Mouse (Mus musculus): Measurements from ENCODE around the gene Calml3.

The Calml3 gene

GRCm38 (mm10) chr13:3782499-3782898 is 21.6 kb downstream of the Calml3 start:
- in situ Hi-C loops (cut with MboI, MseI) = no loop called here

- in situ Hi-C loops (cut with MboI, MseI) = no loop called here
These were observed 24.4 kb downstream of the Calml3 start for GRCm38 (mm10) chr13:3779575-3780226.

GRCm38 (mm10) chr13:3778591-3779364 is 25.3 kb downstream of the Calml3 start:
- in situ Hi-C loops (cut with MboI, MseI) = no loop called here

- in situ Hi-C loops (cut with MboI, MseI) = no loop called here
These were observed 26.8 kb downstream of the Calml3 start for GRCm38 (mm10) chr13:3777216-3777912.

- in situ Hi-C loops (cut with MboI, MseI) = no loop called here
These were observed 27.7 kb downstream of the Calml3 start for GRCm38 (mm10) chr13:3776446-3776845.

GRCm38 (mm10) chr13:3774991-3775390 is 29.1 kb downstream of the Calml3 start:
- in situ Hi-C loops (cut with MboI, MseI) = no loop called here

- in situ Hi-C loops (cut with MboI, MseI) = no loop called here
These were observed 29.8 kb downstream of the Calml3 start for GRCm38 (mm10) chr13:3774280-3774679.

- in situ Hi-C loops (cut with MboI, MseI) = no loop called here
These were observed 30.9 kb downstream of the Calml3 start for GRCm38 (mm10) chr13:3773149-3773688.

- in situ Hi-C loops (cut with MboI, MseI) = no loop called here
These were observed 32.9 kb downstream of the Calml3 start for GRCm38 (mm10) chr13:3771221-3771620.

- in situ Hi-C loops (cut with MboI, MseI) = no loop called here
These were observed 33.7 kb downstream of the Calml3 start for GRCm38 (mm10) chr13:3770170-3771024.

- in situ Hi-C loops (cut with MboI, MseI) = no loop called here
These were observed 34.6 kb downstream of the Calml3 start for GRCm38 (mm10) chr13:3769531-3769930.

- in situ Hi-C loops (cut with MboI, MseI) = no loop called here
These were observed 35.5 kb downstream of the Calml3 start for GRCm38 (mm10) chr13:3768621-3769020.

GRCm38 (mm10) chr13:3767086-3767485 is 37.0 kb downstream of the Calml3 start:
- in situ Hi-C loops (cut with MboI, MseI) = no loop called here

- in situ Hi-C loops (cut with MboI, MseI) = no loop called here
These were observed 38.3 kb downstream of the Calml3 start for GRCm38 (mm10) chr13:3765781-3766180.

GRCm38 (mm10) chr13:3761131-3761530 is 43.0 kb downstream of the Calml3 start:
- in situ Hi-C loops (cut with MboI, MseI) = no loop called here

- in situ Hi-C loops (cut with MboI, MseI) = no loop called here
These were observed 45.8 kb downstream of the Calml3 start for GRCm38 (mm10) chr13:3758347-3758746.

GRCm38 (mm10) chr13:3753291-3753690 is 50.8 kb downstream of the Calml3 start:
- in situ Hi-C loops (cut with MboI, MseI) = no loop called here

Data from T-helper 1 cell (primary cell).